Mouse (Mus musculus): Measurements from ENCODE around the gene Pdcd4.

DNA sequence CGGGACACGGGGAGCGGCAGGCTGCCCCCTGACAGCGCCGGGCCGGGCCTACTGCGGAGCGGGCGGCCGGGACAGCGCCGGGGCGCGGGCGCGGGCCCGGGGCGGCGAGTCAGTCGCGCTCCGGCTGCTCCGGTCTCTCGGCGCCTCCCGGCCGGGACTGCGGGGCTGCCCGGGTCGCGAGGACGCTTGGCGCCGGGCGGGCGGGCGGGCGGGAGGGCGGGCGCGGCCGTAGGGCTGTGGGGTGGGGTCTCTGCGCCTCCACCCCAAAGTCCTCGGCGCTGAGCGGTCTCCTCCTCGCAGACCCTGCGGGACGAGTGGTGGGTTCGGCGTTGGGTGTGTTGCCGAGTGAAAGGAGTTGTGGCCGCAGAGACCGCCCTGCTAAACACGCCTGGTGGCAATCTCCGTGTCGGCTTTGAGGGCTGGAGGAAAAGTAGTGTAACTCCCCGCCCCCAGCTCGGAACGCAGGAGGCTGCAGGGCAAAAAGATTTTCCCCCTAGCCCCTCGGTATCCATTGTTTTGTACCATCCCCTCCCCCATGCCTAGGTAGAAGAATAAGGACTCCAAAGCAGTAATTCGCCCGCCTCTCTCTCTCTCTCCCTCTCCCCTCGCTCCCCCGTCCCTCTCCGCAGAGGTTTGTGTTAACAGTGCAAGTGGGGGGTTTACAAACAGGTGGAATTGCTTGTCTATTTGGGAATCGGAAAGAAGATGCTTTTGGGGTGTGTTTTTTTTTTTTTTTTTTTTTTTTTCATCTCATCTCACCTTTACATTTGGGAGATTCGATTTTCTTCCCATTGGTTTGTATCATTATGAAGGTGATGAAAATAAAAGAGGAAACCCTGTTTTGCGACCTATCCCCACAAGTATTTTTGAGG, 53.4 kb downstream of the Pdcd4 start:
- TF ChIP-seq CTCF (IDR thresholded peaks at IDR 0.05; ENCODE audit: borderline replicate concordance, insufficient read depth, low read depth, low read length) (no peak), POLR2A (IDR thresholded peaks at IDR 0.05; ENCODE audit: borderline replicate concordance, insufficient read depth, low read length) (no peak)
